Comparison of ENCODE assay signal across 9 mouse cellular contexts in genomic region chr7:19164978-19165377, GRCm38 (mm10). TPM values are rescaled to one million over a fixed set of nuclear protein-coding genes. Genes with fewer than 3 reads are reported as not detected.
A peak's percentile ranks its signal among the peaks of the same experiment; 100 is the strongest.
DNase-seq lines count a peak whose midpoint lies in the region; ATAC-seq lines count a peak whose summit lies in the region.
"Had no signal": no experiment of that assay in that cellular context is flagged by ENCODE, and none has a peak within 500 bp of the region (broad histone marks: within the 10 kb centered on the region; RNA-seq: fewer than 3 reads in every experiment).

No protein-coding gene starts in this region.

- H3K27me3 ChIP-seq in kidney, embryonic 16.5 days (ENCODE audit: insufficient read depth, low read length), result peaks cover 5% of the 10 kb centered on the region; the same call in 1 of the 2 replicates
- peaks cover 10% of the 10 kb centered on the region for H3K27me3 ChIP-seq in intestine, embryonic 14.5 days (replicated peaks; ENCODE audit: control insufficient read depth, insufficient read depth, low read length)
- peaks cover 8% of the 10 kb centered on the region for H3K27me3 ChIP-seq in midbrain, embryonic 16.5 days (ENCODE audit: control insufficient read depth, insufficient read depth, low read depth, low read length)

- peak overlapping the region; percentile 17; the same call in 1 of the 2 replicates for H3K4me2 ChIP-seq in kidney, embryonic 16.5 days (replicated peaks; ENCODE audit: low read depth, low read length)
- H3K4me2 ChIP-seq in intestine, embryonic 14.5 days (ENCODE audit: low read length), result peak overlapping the region; percentile 33
- peak overlapping the region; percentile 33 for H3K4me2 ChIP-seq in midbrain, embryonic 16.5 days (ENCODE audit: low read length)

- H3K36me3 ChIP-seq in kidney, embryonic 16.5 days (ENCODE audit: insufficient read depth, low read length), result no peaks in the 10 kb centered on the region
- no peaks in the 10 kb centered on the region for H3K36me3 ChIP-seq in intestine, embryonic 14.5 days (ENCODE audit: control insufficient read depth, insufficient read depth, low read length)
- H3K36me3 ChIP-seq in midbrain, embryonic 16.5 days (ENCODE audit: control insufficient read depth, insufficient read depth, low read length), result no peaks in the 10 kb centered on the region

- peaks cover 4% of the 10 kb centered on the region; the same call in 1 of the 2 replicates for H3K9me3 ChIP-seq in kidney, embryonic 16.5 days (ENCODE audit: low read length)
- H3K9me3 ChIP-seq in intestine, embryonic 14.5 days (ENCODE audit: control insufficient read depth, low read length), result no peaks in the 10 kb centered on the region
- H3K9me3 ChIP-seq in midbrain, embryonic 16.5 days (replicated peaks; ENCODE audit: control insufficient read depth, low read length, poor library complexity, severe bottlenecking), result no peaks in the 10 kb centered on the region

- H3K4me1 ChIP-seq in kidney, embryonic 16.5 days (ENCODE audit: insufficient read depth, low read length), result peaks cover 18% of the 10 kb centered on the region
- H3K4me1 ChIP-seq in intestine, embryonic 14.5 days (replicated peaks; ENCODE audit: control insufficient read depth, insufficient read depth, low read length), result peaks cover 22% of the 10 kb centered on the region
- H3K4me1 ChIP-seq in midbrain, embryonic 16.5 days (ENCODE audit: control insufficient read depth, insufficient read depth, low read length), result peaks cover 13% of the 10 kb centered on the region

- H3K4me3 ChIP-seq in kidney, embryonic 16.5 days (ENCODE audit: low read length), result no peak overlapping the region
- no peak overlapping the region for H3K4me3 ChIP-seq in intestine, embryonic 14.5 days (ENCODE audit: low read depth, low read length)
- no peak overlapping the region for H3K4me3 ChIP-seq in midbrain, embryonic 16.5 days (ENCODE audit: low read depth, low read length)

- no peak overlapping the region for H3K27ac ChIP-seq in kidney, embryonic 16.5 days (ENCODE audit: low read length)
- no peak overlapping the region for H3K27ac ChIP-seq in intestine, embryonic 14.5 days (ENCODE audit: low read depth)
- H3K27ac ChIP-seq in midbrain, embryonic 16.5 days (ENCODE audit: low read length), result no peak overlapping the region

- no peak for DNase-seq in kidney, adult 11 months
- DNase-seq in intestine, embryonic 14.5 days (ENCODE audit: low spot score), result no peak
- DNase-seq in spleen, postnatal 36 days (ENCODE audit: low spot score in 2 of 2), result no peak
- no peak for DNase-seq in spleen, adult 12 weeks (ENCODE audit: low spot score)
- DNase-seq in frontal cortex, adult 2 months (ENCODE audit: extremely low spot score in 1 of 2, low spot score in 1 of 2), result no peak

- H3K9ac ChIP-seq in kidney, embryonic 16.5 days (replicated peaks; ENCODE audit: low read length), result 0 out of 2 replicates have a peak overlapping the region, but pooled peaks have one; percentile 7
- no peak overlapping the region for H3K9ac ChIP-seq in intestine, embryonic 14.5 days (ENCODE audit: low read length)
- H3K9ac ChIP-seq in midbrain, embryonic 16.5 days (ENCODE audit: low read depth, low read length), result no peak overlapping the region

- no peak for ATAC-seq in kidney, embryonic 16.5 days (ENCODE audit: low FRiP score, low TSS enrichment)
- peak; percentile 49 for ATAC-seq in common myeloid progenitor, adult 5-6 weeks (replicated peaks; ENCODE audit: low read depth, poor library complexity, severe bottlenecking)
- ATAC-seq in intestine, embryonic 14.5 days (replicated peaks; ENCODE audit: low FRiP score, low TSS enrichment, low read depth), result peak; percentile 48
- ATAC-seq in midbrain, embryonic 16.5 days, result no peak

- 3% methylated on average over 13 of the region's 13 CpGs for WGBS in kidney, embryonic 16.5 days
- 3% methylated on average over 13 of the region's 13 CpGs for WGBS in intestine, embryonic 14.5 days
- 4% methylated on average over 13 of the region's 13 CpGs for WGBS in midbrain, embryonic 16.5 days

RNA-seq across cellular contexts. Expression of gene Gipr, which starts 0.9 kb away (rescaled TPM):
- polyA plus RNA-seq in kidney, embryonic 16.5 days (2015; fragmentation: Nextera tagmentation; extraction: Ambion mirVana), result 0.37 and 0.60 TPM in 2 replicates
- total RNA-seq in common myeloid progenitor, adult 5-6 weeks (2017), result not detected in 2 replicates
- 2.2 and 2.7 TPM in 2 replicates for polyA plus RNA-seq in intestine, embryonic 14.5 days (2014; fragmentation: Nextera tagmentation; extraction: Ambion mirVana)
- polyA plus RNA-seq in midbrain, embryonic 16.5 days (2015; fragmentation: Nextera tagmentation; extraction: Ambion mirVana), result 4.0 and 4.8 TPM in 2 replicates
- 11.0 and 11.9 TPM in 2 replicates for polyA plus RNA-seq in frontal cortex, adult 2 months (2012; rRNA removed)
- total RNA-seq: neutrophil, adult 5-6 weeks had no signal

RNA-seq across cellular contexts. Expression of gene Eml2, which starts 11.2 kb away (rescaled TPM):
- 12.0 and 14.5 TPM in 2 replicates for polyA plus RNA-seq in kidney, embryonic 16.5 days (2015; fragmentation: Nextera tagmentation; extraction: Ambion mirVana)
- 10.6 and 15.9 TPM in 2 replicates for total RNA-seq in common myeloid progenitor, adult 5-6 weeks (2017)
- 1.9 and 2.9 TPM in 2 replicates for polyA plus RNA-seq in intestine, embryonic 14.5 days (2014; fragmentation: Nextera tagmentation; extraction: Ambion mirVana)
- polyA plus RNA-seq in midbrain, embryonic 16.5 days (2015; fragmentation: Nextera tagmentation; extraction: Ambion mirVana), result 10.6 TPM in 2 replicates
- 134 and 136 TPM in 2 replicates for polyA plus RNA-seq in frontal cortex, adult 2 months (2012; rRNA removed)

RNA-seq across cellular contexts. Expression of gene Snrpd2, which starts 15.5 kb away (rescaled TPM):
- 137 and 141 TPM in 2 replicates for polyA plus RNA-seq in kidney, embryonic 16.5 days (2015; fragmentation: Nextera tagmentation; extraction: Ambion mirVana)
- 73.5 and 79.5 TPM in 2 replicates for total RNA-seq in common myeloid progenitor, adult 5-6 weeks (2017)
- polyA plus RNA-seq in intestine, embryonic 14.5 days (2014; fragmentation: Nextera tagmentation; extraction: Ambion mirVana), result 166 and 167 TPM in 2 replicates
- 105 TPM in 2 replicates for polyA plus RNA-seq in midbrain, embryonic 16.5 days (2015; fragmentation: Nextera tagmentation; extraction: Ambion mirVana)
- polyA plus RNA-seq in frontal cortex, adult 2 months (2012; rRNA removed), result 70.7 and 83.9 TPM in 2 replicates

RNA-seq across cellular contexts. Expression of gene Qpctl, which starts 15.9 kb away (rescaled TPM):
- 15.1 and 16.1 TPM in 2 replicates for polyA plus RNA-seq in kidney, embryonic 16.5 days (2015; fragmentation: Nextera tagmentation; extraction: Ambion mirVana)
- 3.7 and 5.4 TPM in 2 replicates for total RNA-seq in common myeloid progenitor, adult 5-6 weeks (2017)
- 10.1 and 11.0 TPM in 2 replicates for polyA plus RNA-seq in intestine, embryonic 14.5 days (2014; fragmentation: Nextera tagmentation; extraction: Ambion mirVana)
- 24.9 and 28.8 TPM in 2 replicates for polyA plus RNA-seq in midbrain, embryonic 16.5 days (2015; fragmentation: Nextera tagmentation; extraction: Ambion mirVana)
- 15.3 and 16.7 TPM in 2 replicates for polyA plus RNA-seq in frontal cortex, adult 2 months (2012; rRNA removed)

RNA-seq across cellular contexts. Expression of gene Fbxo46, which starts 45.3 kb away (rescaled TPM):
- 18.4 and 20.3 TPM in 2 replicates for polyA plus RNA-seq in kidney, embryonic 16.5 days (2015; fragmentation: Nextera tagmentation; extraction: Ambion mirVana)
- total RNA-seq in common myeloid progenitor, adult 5-6 weeks (2017), result 5.7 and 6.6 TPM in 2 replicates
- 8.1 and 8.8 TPM in 2 replicates for polyA plus RNA-seq in intestine, embryonic 14.5 days (2014; fragmentation: Nextera tagmentation; extraction: Ambion mirVana)
- polyA plus RNA-seq in midbrain, embryonic 16.5 days (2015; fragmentation: Nextera tagmentation; extraction: Ambion mirVana), result 18.2 and 21.1 TPM in 2 replicates
- polyA plus RNA-seq in frontal cortex, adult 2 months (2012; rRNA removed), result 8.4 and 9.0 TPM in 2 replicates

Comparison
In these comparisons a context has a peak if more than half of its experiments do, and no peak if none do; other contexts are left out.
1. ATAC-seq: peak in common myeloid progenitor, adult 5-6 weeks (single experiment) and intestine, embryonic 14.5 days (single experiment); none in kidney, embryonic 16.5 days (single experiment) and midbrain, embryonic 16.5 days (single experiment).
2. Peak in every context shown above with its lines, with median percentiles within 50 percentile points of each other: H3K4me2 ChIP-seq.